Mouse (Mus musculus): ENCODE data around the gene Dst. TPM values are rescaled to one million over a fixed set of nuclear protein-coding genes. Genes with fewer than 3 reads are reported as not detected.

Dst gene
- total and polyA plus RNA-seq, 3 experiments = 9.1 to 28.0 (median 20.5) TPM

DNA sequence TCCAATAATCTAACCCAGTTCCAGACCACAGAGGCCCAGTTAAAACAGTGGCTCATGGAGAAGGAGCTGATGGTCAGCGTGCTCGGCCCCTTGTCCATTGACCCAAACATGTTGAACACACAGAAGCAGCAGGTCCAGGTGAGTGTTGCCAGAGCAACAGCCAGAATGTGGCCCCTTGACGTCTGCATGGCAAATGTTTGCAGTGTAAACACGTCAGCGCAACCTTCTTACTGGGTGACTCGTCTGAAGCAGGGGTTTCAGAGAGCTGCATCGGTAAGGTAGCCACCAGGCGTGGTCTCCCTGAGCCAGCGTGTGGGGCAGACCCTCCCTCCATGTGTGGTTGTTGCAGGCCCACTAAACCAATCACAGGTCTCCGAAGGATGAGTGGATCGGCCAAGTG, 315.8 kb downstream of the Dst start:
- Histone ChIP-seq H3K4me3 (replicated peaks in 1 of 3; ENCODE audit: low read depth in 2 of 3, low read length in 2 of 3, poor library complexity in 1 of 3) (no peak overlapping the region), H3K27ac (ENCODE audit: insufficient read depth, low read depth) (no peak overlapping the region), H3K79me2 (replicated peaks; ENCODE audit: control insufficient read depth, extremely low read depth, insufficient read depth, poor library complexity, severe bottlenecking) (no peaks in the 10 kb centered on the region), H3K4me1 (ENCODE audit: control insufficient read depth in 1 of 2, insufficient read depth in 2 of 2) (peaks cover 12 to 78% of the 10 kb centered on the region in 2 experiments), H3K4me2 (ENCODE audit: insufficient read depth, low read depth, poor library complexity, severe bottlenecking) (no peak overlapping the region), H3K9ac (ENCODE audit: insufficient read depth, low read depth) (no peak overlapping the region), H3K36me3 (replicated peaks in 1 of 2; ENCODE audit: control insufficient read depth in 1 of 2, insufficient read depth in 1 of 2, low read length in 1 of 2) (peaks cover 15 to 60% of the 10 kb centered on the region in 2 experiments), H3K27me3 (replicated peaks) (no peaks in the 10 kb centered on the region), H3K9me3 (replicated peaks; ENCODE audit: low read length) (no peaks in the 10 kb centered on the region)
- in situ Hi-C loops (cut with MboI; ENCODE audit: low pct_ligation_motif_present, low pct_unique_long_range_greater_than_20kb, low sequenced_read_pairs) (loop anchor here (5.0 kb wide), 1 partner anchor 183 kb away; no protein-coding TSS in a partner anchor), dilution Hi-C loops (cut with MboI; ENCODE audit: extremely low pct_ligation_motif_present, extremely low pct_unique_long_range_greater_than_20kb, low sequenced_read_pairs) (no loop called here)
- DNase-seq (ENCODE audit: extremely low read depth) = no peak
- TF ChIP-seq PAX5 (IDR thresholded peaks at IDR 0.05; ENCODE audit: low read length) (no peak), ETS1 (conservative IDR thresholded peaks at IDR 0.05; ENCODE audit: low read depth, low read length) (no peak), RCOR1 (conservative IDR thresholded peaks at IDR 0.05; ENCODE audit: low read depth, low read length) (no peak), MAFK (IDR thresholded peaks at IDR 0.05; ENCODE audit: insufficient replicate concordance, low read length) (no peak), TCF12 (IDR thresholded peaks at IDR 0.05; ENCODE audit: low read depth, low read length) (no peak), UBTF (IDR thresholded peaks at IDR 0.05; ENCODE audit: low read depth, low read length) (no peak), SMC3 (IDR thresholded peaks at IDR 0.05; ENCODE audit: low read depth, low read length) (no peak), ELF1 (IDR thresholded peaks at IDR 0.05; ENCODE audit: low read depth, low read length) (no peak), MAZ (IDR thresholded peaks at IDR 0.05; ENCODE audit: low read depth, low read length) (no peak), JUND (conservative IDR thresholded peaks at IDR 0.05; ENCODE audit: low read depth, low read length) (no peak)

DNA sequence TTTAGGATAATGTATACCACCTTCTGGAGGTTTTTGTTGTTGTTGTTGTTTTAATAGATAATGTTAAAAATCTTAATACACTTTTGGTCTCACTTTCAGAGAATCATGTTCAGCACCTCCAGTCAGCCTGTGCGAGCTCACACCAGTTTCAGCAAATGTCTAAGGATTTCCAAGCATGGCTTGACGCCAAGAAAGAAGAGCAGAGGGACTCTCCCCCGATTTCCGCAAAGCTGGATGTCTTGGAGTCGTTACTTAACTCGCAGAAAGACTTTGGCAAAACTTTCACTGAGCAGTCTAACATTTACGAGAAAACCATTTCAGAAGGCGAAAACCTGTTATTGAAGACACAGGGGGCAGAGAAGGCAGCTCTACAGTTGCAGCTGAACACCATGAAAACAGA, 319.7 kb downstream of the Dst start:
- H3K79me2 ChIP-seq (replicated peaks; ENCODE audit: control insufficient read depth, extremely low read depth, insufficient read depth, poor library complexity, severe bottlenecking) = no peaks in the 10 kb centered on the region

DNA sequence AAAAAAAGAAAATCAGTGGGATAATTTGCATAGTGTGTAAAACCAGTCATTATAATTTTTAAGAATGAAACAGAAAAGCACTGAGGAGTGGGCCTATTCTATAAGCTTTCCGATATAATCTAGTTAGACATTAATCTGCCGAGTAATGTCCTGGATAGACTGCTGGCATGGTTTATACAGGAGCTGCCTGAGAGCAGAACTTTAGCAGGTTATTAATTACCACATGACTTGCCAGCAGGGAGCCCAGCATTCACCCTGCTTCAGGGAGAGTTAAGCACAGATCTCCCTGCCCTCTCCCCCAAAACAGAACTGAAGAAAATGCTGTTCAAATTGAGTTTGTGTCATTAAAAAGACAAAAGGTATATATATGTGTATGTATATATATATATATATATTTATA, 323.0 kb downstream of the Dst start:
- no peak overlapping the region for H3K9ac ChIP-seq (ENCODE audit: insufficient read depth, low read depth)
- H3K27me3 ChIP-seq (replicated peaks) = no peaks in the 10 kb centered on the region
- no peaks in the 10 kb centered on the region for H3K79me2 ChIP-seq (replicated peaks; ENCODE audit: control insufficient read depth, extremely low read depth, insufficient read depth, poor library complexity, severe bottlenecking)
- no peak overlapping the region for H3K27ac ChIP-seq (ENCODE audit: insufficient read depth, low read depth)
- in situ Hi-C loops (cut with MboI; ENCODE audit: low pct_ligation_motif_present, low pct_unique_long_range_greater_than_20kb, low sequenced_read_pairs) = no loop called here
- DNase-seq (ENCODE audit: extremely low read depth) = no peak
- no peaks in the 10 kb centered on the region for H3K9me3 ChIP-seq (replicated peaks; ENCODE audit: low read length)
- H3K36me3 ChIP-seq (replicated peaks in 1 of 2; ENCODE audit: control insufficient read depth in 1 of 2, insufficient read depth in 1 of 2, low read length in 1 of 2) = peaks cover 11 to 59% of the 10 kb centered on the region in 2 experiments
- no peak overlapping the region for H3K4me3 ChIP-seq (replicated peaks in 1 of 3; ENCODE audit: low read depth in 2 of 3, low read length in 2 of 3, poor library complexity in 1 of 3)
- dilution Hi-C loops (cut with MboI; ENCODE audit: extremely low pct_ligation_motif_present, extremely low pct_unique_long_range_greater_than_20kb, low sequenced_read_pairs) = no loop called here
- H3K4me2 ChIP-seq (ENCODE audit: insufficient read depth, low read depth, poor library complexity, severe bottlenecking) = no peak overlapping the region
- H3K4me1 ChIP-seq (ENCODE audit: control insufficient read depth in 1 of 2, insufficient read depth in 2 of 2) = peaks cover under 1 to 33% of the 10 kb centered on the region in 2 experiments; a peak in 2 of 4 replicates
- TF ChIP-seq CHD1 (IDR thresholded peaks at IDR 0.05; ENCODE audit: low read depth, low read length) = no peak
- TF ChIP-seq KAT2A (IDR thresholded peaks at IDR 0.05; ENCODE audit: insufficient replicate concordance, low read length) = no peak
- TF ChIP-seq POLR2A (IDR thresholded peaks at IDR 0.05; ENCODE audit: low read depth, low read length) = no peak
- no peak for TF ChIP-seq SMC3 (IDR thresholded peaks at IDR 0.05; ENCODE audit: low read depth, low read length)
- no peak for TF ChIP-seq GABPA (IDR thresholded peaks at IDR 0.05; ENCODE audit: insufficient replicate concordance, low read depth, low read length)
- TF ChIP-seq TCF12 (IDR thresholded peaks at IDR 0.05; ENCODE audit: low read depth, low read length) = no peak
- no peak for TF ChIP-seq CHD2 (IDR thresholded peaks at IDR 0.05; ENCODE audit: low read length)
- no peak for TF ChIP-seq UBTF (IDR thresholded peaks at IDR 0.05; ENCODE audit: low read depth, low read length)
- TF ChIP-seq RCOR1 (conservative IDR thresholded peaks at IDR 0.05; ENCODE audit: low read depth, low read length) = no peak
- TF ChIP-seq BHLHE40 (IDR thresholded peaks at IDR 0.05; ENCODE audit: low read depth, low read length) = no peak
- no peak for TF ChIP-seq RAD21 (IDR thresholded peaks at IDR 0.05; ENCODE audit: low read depth, low read length)
- TF ChIP-seq SIN3A (IDR thresholded peaks at IDR 0.05; ENCODE audit: low read length) = no peak

More for the DNA sequence above, 319.7 kb downstream of the Dst start:
- in situ Hi-C loops (cut with MboI; ENCODE audit: low pct_ligation_motif_present, low pct_unique_long_range_greater_than_20kb, low sequenced_read_pairs) (no loop called here), dilution Hi-C loops (cut with MboI; ENCODE audit: extremely low pct_ligation_motif_present, extremely low pct_unique_long_range_greater_than_20kb, low sequenced_read_pairs) (no loop called here)
- H3K9ac ChIP-seq (ENCODE audit: insufficient read depth, low read depth) = no peak overlapping the region
- no peaks in the 10 kb centered on the region for H3K27me3 ChIP-seq (replicated peaks)
- peaks cover 19 to 74% of the 10 kb centered on the region in 2 experiments for H3K36me3 ChIP-seq (replicated peaks in 1 of 2; ENCODE audit: control insufficient read depth in 1 of 2, insufficient read depth in 1 of 2, low read length in 1 of 2)
- H3K4me2 ChIP-seq (ENCODE audit: insufficient read depth, low read depth, poor library complexity, severe bottlenecking) = no peak overlapping the region
- H3K27ac ChIP-seq (ENCODE audit: insufficient read depth, low read depth) = no peak overlapping the region
- no peak for DNase-seq (ENCODE audit: extremely low read depth)
- TF ChIP-seq ETS1 (conservative IDR thresholded peaks at IDR 0.05; ENCODE audit: low read depth, low read length) = no peak
- TF ChIP-seq CHD2 (IDR thresholded peaks at IDR 0.05; ENCODE audit: low read length) = no peak
- no peak for TF ChIP-seq JUN (IDR thresholded peaks at IDR 0.05; ENCODE audit: insufficient read depth, low read depth, low read length)
- TF ChIP-seq NELFE (IDR thresholded peaks at IDR 0.05; ENCODE audit: low read depth, low read length) = no peak
- no peak for TF ChIP-seq KAT2A (IDR thresholded peaks at IDR 0.05; ENCODE audit: insufficient replicate concordance, low read length)
- no peak for TF ChIP-seq MAZ (IDR thresholded peaks at IDR 0.05; ENCODE audit: low read depth, low read length)
- no peak for TF ChIP-seq UBTF (IDR thresholded peaks at IDR 0.05; ENCODE audit: low read depth, low read length)
- peaks cover 0 to 43% of the 10 kb centered on the region in 2 experiments; a peak in 2 of 4 replicates for H3K4me1 ChIP-seq (ENCODE audit: control insufficient read depth in 1 of 2, insufficient read depth in 2 of 2)
- H3K4me3 ChIP-seq (replicated peaks in 1 of 3; ENCODE audit: low read depth in 2 of 3, low read length in 2 of 3, poor library complexity in 1 of 3) = no peak overlapping the region
- no peaks in the 10 kb centered on the region for H3K9me3 ChIP-seq (replicated peaks; ENCODE audit: low read length)
